Mouse (Mus musculus) ZHBTc4 (cell line): Measurements from ENCODE around the gene Hist1h4h.
"Not testable (repeated sequence)": the region's sequence is repeated elsewhere in the genome, so short reads cannot be mapped to it uniquely, and the experiment has no call there.

ENCODE experiments used
- DNase-seq: peaks from one replicate; pipeline ENCODE4 v3.0.0-alpha.2; 2011; ENCODE audit warnings: low read depth, low spot score

Gene Hist1h4h

GRCm38 (mm10) chr13:23554925-23555838 lies 24.3 kb downstream of the Hist1h4h start:
- DNase-seq: peak; percentile 88

DNA sequence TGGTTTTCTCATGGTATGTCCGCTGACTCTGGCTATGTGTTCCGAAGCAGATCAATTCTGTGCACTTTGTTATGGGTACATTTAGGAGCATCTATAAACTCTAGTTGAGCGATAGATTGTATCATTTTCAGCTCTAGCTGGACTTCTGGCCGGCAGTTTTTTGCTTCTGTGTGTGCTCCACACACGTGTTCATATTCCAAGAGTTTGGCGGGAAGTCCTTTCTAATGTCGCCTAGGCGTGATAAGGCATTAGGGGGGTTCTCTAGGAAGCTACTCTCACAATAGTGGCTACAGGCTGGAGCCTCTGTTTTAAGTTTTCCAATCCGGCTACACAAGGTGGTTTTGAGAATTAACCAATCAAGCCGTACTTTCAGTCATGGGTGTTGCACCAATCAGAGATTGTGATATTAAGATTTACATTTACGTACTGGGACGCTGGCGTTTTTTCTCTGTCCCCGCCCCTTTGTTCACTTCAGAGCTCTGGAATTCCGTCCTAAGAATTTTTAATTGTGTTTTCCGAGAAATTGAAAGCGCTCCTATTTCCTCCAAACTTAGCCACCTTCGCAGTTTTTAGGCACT lies 25.1 kb downstream of the Hist1h4h start:
- DNase-seq: peak; percentile 96

GRCm38 (mm10) chr13:23556906-23557305 lies 26.1 kb downstream of the Hist1h4h start:
- no peak for DNase-seq

GRCm38 (mm10) chr13:23560699-23561098 lies 29.8 kb downstream of the Hist1h4h start:
- not testable (repeated sequence) for DNase-seq

DNA sequence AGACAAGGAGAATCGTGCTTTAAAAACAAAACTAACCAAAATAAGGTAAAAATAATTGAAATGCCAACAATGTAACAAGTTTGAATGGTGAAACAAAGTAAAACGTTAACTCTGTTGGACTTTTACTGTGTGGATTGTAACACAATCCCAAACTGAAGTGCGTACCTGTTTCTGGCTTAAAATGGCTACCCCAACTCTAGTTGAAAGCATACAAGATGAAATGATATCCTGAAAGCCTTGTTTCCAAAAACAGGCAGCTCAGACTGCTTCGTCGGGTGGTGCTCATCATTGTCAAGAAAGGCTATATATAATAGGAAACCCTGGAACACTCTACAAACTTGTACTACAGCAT lies 30.7 kb downstream of the Hist1h4h start:
- not testable (repeated sequence) for DNase-seq

DNA sequence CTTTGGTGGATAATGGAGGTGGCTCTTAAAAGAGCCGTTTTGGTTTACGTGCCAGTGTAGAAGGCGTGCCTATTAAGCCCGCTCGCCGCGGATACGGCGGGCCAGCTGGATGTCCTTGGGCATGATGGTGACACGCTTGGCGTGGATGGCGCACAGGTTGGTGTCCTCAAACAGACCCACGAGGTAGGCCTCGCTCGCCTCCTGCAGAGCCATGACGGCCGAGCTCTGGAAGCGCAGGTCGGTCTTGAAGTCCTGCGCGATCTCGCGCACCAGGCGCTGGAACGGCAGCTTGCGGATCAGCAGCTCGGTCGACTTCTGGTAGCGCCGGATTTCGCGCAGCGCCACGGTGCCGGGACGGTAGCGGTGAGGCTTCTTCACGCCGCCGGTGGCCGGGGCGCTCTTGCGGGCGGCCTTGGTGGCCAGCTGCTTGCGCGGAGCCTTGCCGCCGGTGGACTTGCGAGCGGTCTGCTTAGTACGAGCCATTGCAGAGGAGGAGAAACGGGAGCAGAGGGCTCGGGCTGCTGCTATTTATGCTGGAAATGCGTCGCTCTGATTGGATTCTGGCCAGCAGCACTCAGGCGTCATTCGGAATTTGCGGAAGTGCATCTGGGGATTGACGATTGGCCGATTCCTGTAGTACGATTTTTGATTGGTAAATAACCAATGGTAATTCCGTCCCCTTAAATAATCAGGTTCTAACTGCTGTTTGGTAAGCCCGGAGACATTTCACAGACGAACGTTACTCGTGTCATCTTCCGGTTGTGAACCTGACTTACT lies 31.2 kb downstream of the Hist1h4h start, which contains the start of gene Hist1h3e:
TSS of gene Hist1h3e (minus strand) at position 487 of the 777 bp plus-strand sequence.
- peak; percentile 97 for DNase-seq

DNA sequence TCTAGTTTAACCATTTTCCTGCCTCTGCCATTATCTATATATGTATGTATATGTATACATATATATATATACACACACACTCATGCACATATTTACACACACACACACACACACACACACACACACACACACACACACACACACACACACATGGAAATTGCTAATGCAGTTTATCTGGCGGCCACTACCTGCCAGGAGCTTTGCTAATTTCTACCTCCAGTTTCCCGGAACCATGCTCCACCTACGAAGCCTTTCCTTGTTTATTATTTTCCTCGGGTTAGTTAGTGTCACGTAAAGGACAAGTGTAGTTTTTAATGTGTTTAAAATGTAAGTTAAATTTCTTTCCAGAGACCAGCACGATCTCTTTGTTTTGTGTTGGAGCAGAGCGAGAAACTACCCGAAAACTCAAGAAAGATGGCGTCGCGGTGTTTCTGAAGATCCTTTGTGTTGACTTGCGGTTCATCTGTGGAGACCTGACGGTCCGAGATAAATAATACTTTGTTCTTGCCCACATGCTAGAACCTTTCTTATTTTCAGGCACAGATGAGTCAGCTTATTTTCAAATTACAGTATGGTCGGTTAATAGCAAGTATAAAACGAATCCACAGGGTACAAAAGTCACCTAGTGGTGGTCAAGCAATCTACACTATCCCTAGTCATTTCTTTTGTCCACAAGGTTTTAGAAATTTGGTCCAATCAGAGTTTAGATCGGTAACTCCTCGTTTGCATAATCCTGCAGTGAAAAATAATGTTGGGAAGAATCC lies 32.0 kb downstream of the Hist1h4h start:
- DNase-seq: peak; percentile 84

- no peak for DNase-seq
Measured at GRCm38 (mm10) chr13:23564482-23564881, 33.6 kb downstream of the Hist1h4h start.

DNA sequence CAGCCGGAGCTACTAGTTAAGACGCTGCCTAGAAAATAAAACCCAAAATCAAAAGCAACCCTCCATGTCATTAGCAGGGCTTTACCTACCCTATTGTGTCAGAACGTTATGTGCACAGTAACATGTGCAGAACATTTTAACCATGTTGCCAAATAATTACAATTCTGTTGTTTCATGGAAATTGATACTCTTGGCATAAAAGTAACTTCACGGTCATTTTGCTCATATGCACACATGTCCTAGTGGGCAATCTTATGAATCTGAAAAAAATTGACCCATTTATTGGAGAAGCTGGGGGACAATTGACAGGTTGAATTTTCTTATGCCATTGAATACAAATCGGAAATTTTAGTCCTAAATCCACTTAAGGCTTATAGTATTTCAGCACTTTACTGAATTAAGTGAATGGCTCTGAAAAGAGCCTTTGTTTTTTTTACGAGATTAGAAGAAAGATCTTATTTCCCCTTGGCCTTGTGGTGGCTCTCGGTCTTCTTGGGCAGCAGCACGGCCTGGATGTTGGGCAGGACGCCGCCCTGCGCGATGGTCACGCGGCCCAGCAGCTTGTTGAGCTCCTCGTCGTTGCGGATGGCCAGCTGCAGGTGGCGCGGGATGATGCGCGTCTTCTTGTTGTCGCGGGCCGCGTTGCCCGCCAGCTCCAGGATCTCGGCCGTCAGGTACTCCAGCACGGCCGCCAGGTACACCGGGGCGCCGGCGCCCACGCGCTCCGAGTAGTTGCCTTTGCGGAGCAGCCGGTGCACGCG lies 39.6 kb downstream of the Hist1h4h start:
- peak; percentile 40 for DNase-seq

- DNase-seq: peak; percentile 94
Measured at GRCm38 (mm10) chr13:23571022-23571503, 40.2 kb downstream of the Hist1h4h start, which contains the start of the genes Hist1h2ae and Hist1h2bg. Gene Hist1h2ae (minus strand): TSS chr13:23571220. Gene Hist1h2bg (plus strand): TSS chr13:23571396.

- not testable (repeated sequence) for DNase-seq
Measured at GRCm38 (mm10) chr13:23571504-23572217, 40.8 kb downstream of the Hist1h4h start.

DNA sequence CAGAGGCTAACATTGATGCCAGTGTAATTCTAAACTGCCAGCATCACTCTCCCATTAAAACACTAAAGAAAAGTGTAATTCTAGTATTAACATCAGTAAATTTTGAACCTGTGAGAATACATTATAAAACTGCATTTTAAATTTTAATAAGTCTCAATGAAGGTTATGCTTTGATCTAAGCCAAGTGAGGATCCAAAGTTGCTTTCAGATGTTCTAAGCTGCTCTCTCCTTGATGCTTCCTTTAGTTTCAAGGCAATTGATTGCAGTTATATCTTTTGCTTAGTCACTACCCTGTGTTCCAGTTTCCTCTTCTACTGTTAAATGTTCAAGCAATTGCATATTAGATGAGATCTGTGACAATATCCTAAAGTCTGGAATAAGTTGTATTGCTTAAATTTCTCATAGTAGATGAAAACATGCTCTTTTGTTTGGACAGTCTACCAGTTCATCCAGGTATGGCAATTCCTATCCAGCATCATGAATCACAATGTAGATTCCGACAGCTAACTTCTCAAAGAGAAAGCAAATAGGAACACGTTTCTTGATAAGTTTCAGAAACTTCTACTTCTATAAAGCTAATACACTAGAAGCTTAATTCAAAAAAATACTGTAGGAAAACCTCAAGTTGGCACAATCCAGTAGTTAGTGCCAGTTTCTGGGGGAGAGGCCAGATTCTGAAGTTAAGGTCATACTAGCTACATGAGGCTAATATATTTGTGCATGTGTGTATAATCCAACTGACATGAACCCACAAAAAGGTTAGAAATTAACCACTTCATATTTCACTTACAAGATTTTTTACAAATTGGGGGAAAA lies 41.6 kb downstream of the Hist1h4h start:
- peak; percentile 56 for DNase-seq

GRCm38 (mm10) chr13:23573034-23573897 lies 42.4 kb downstream of the Hist1h4h start:
- peak; percentile 43 for DNase-seq

DNA sequence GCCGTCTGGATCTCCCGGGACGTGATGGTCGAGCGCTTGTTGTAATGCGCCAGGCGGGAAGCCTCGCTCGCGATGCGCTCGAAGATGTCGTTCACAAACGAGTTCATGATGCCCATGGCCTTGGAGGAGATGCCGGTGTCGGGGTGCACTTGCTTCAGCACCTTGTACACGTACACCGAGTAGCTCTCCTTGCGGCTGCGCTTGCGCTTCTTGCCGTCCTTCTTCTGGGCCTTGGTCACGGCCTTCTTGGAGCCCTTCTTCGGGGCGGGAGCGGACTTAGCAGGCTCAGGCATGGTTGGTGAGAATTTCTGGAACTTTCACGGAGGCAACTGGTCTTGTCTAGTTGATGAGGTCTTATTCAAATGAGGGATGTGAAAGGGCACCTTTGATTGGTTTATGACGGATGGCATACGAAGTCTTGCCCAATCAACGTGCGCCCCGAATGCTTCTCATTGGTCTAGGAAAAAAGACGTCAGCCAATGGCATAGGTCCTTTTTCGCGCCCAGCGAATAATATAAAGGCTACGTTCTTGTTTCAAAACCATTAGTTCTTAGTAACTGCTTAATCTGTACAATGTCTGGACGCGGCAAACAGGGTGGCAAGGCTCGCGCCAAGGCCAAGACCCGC lies 43.2 kb downstream of the Hist1h4h start, which contains the start of the genes Hist1h2bf and Hist1h2ad:
TSS of gene Hist1h2bf (minus strand) at position 299 of the 627 bp plus-strand sequence.
TSS of gene Hist1h2ad (plus strand) at position 484 of the 627 bp plus-strand sequence.
- peak; percentile 99 for DNase-seq

DNA sequence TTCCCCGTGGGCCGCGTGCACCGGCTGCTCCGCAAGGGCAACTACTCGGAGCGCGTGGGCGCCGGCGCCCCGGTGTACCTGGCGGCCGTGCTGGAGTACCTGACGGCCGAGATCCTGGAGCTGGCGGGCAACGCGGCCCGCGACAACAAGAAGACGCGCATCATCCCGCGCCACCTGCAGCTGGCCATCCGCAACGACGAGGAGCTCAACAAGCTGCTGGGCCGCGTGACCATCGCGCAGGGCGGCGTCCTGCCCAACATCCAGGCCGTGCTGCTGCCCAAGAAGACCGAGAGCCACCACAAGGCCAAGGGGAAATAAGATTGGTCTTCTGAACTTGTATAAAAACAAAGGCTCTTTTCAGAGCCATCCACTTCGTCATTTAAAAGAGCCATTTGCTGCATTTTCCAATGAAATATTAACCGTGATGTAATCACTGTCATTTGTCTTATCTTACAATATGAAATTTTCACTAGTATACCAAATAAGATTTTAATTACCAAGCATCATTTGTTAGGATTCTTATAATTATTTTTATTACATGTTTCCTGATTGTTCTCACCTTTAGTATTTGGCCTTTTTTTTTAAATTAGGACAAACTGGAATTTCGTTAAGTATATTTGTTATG lies 43.8 kb downstream of the Hist1h4h start:
- DNase-seq: peak; percentile 61

DNA sequence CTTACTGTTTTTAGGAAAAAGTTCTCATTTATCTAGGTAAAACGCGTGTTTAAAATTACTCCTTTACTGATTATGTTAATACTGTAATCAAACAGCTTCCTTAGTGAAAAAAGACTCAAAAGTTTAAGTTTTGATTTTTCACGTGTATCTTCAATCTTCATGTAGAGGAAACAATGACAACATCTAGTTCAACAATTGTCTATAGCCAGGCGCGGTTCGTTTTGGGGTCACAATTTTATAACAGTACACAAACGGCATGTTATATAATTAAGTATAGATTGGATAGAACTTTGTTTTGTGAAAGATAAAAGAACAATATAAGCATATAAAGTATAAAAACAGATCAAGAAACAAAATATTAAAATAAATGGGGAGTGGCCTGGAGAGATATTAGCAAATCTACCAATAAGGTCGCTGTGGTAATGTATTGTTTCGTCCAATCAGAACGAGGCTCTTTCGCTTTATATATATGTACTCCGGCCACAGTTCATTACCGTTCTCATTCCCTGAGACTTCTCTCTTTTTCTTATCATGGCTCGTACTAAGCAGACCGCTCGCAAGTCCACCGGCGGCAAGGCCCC lies 44.5 kb downstream of the Hist1h4h start, which contains the start of gene Hist1h3d:
TSS of gene Hist1h3d (plus strand) at position 493 of the 581 bp plus-strand sequence.
- DNase-seq: peak; percentile 86
